Comparison of ENCODE assay signal across 23 mouse cellular contexts in genomic region chr16:20196962-20197361, GRCm38 (mm10). TPM values are rescaled to one million over a fixed set of nuclear protein-coding genes. Genes with fewer than 3 reads are reported as not detected.
DNase-seq lines count a peak whose midpoint lies in the region; ATAC-seq and TF ChIP-seq lines count a peak whose summit lies in the region.
"Had no signal": no experiment of that assay in that cellular context is flagged by ENCODE, and none has a peak within 500 bp of the region (broad histone marks: within the 10 kb centered on the region; RNA-seq: fewer than 3 reads in every experiment).

No protein-coding gene starts in this region.

- no peak for TF ChIP-seq CTCF in liver, embryonic 14.5 days (IDR thresholded peaks at IDR 0.05; ENCODE audit: low read depth)

- H3K9ac ChIP-seq in liver, embryonic 14.5 days (replicated peaks), result no peak overlapping the region
- H3K9ac ChIP-seq: embryonic facial prominence, embryonic 15.5 days; forebrain, embryonic 15.5 days; heart, embryonic 12.5 days; hindbrain, embryonic 14.5 days had no signal

- H3K36me3 ChIP-seq in liver, embryonic 14.5 days (replicated peaks; ENCODE audit: control insufficient read depth, insufficient read depth, low read depth), result peaks cover 2% of the 10 kb centered on the region

- no peaks in the 10 kb centered on the region for H3K9me3 ChIP-seq in liver, embryonic 14.5 days (ENCODE audit: control insufficient read depth, low read length)
- H3K9me3 ChIP-seq: forebrain, embryonic 15.5 days; heart, embryonic 12.5 days; hindbrain, embryonic 10.5 days had no signal

- H3K4me2 ChIP-seq in liver, embryonic 14.5 days (ENCODE audit: low read depth), result no peak overlapping the region
- H3K4me2 ChIP-seq: embryonic facial prominence, embryonic 15.5 days; forebrain, embryonic 15.5 days; heart, embryonic 12.5 days; hindbrain, embryonic 14.5 days had no signal

- intact Hi-C loops in left cerebral cortex, postnatal 14 days (cut with DNase I), result no loop called here

- no peak overlapping the region for H3K27ac ChIP-seq in liver, embryonic 14.5 days
- H3K27ac ChIP-seq: embryonic facial prominence, embryonic 15.5 days; forebrain, embryonic 15.5 days; hindbrain, embryonic 10.5 days; hindbrain, embryonic 14.5 days had no signal

- 81% methylated on average over 5 of the region's 5 CpGs for WGBS in liver, embryonic 14.5 days (ENCODE audit: insufficient replicate concordance)

- H3K27me3 ChIP-seq in liver, embryonic 14.5 days (ENCODE audit: control insufficient read depth, insufficient read depth, low read length), result no peaks in the 10 kb centered on the region
- H3K27me3 ChIP-seq: embryonic facial prominence, embryonic 15.5 days; forebrain, embryonic 15.5 days; heart, embryonic 12.5 days; Patski had no signal

- no peak for TF ChIP-seq EP300 in liver, embryonic 14.5 days (IDR thresholded peaks at IDR 0.05; ENCODE audit: low read depth)

- DNase-seq in right cerebral cortex, adult 18-20 months, result peak; percentile 45
- no peak for DNase-seq in right cerebral cortex, postnatal 25 days
- DNase-seq in brain, adult 2 months (ENCODE audit: low read depth, low spot score), result peak; percentile 67
- DNase-seq in liver, embryonic 14.5 days (ENCODE audit: low read depth in 3 of 3, low spot score in 3 of 3), result peak in 1 of 3 experiments; percentile 7
- no peak for DNase-seq in layer of hippocampus, postnatal 36 days
- no peak for DNase-seq in spleen, postnatal 14 days (ENCODE audit: low spot score in 2 of 2)
- no peak for DNase-seq in left cerebral cortex, postnatal 14 days (ENCODE audit: low spot score in 2 of 2)
- DNase-seq: adrenal gland, adult 2 months; adrenal gland, postnatal 25 days; B cell, adult 2 months; cerebellum, adult 11 months; cerebellum, adult 8-10 months; cerebellum, postnatal 14 days; embryo, embryonic 11 days; gastrocnemius, postnatal 14 days had no signal

- no peak overlapping the region for H3K4me3 ChIP-seq in liver, embryonic 14.5 days (ENCODE audit: insufficient read depth in 1 of 2, low read depth in 2 of 2, low read length in 2 of 2)
- H3K4me3 ChIP-seq: embryonic facial prominence, embryonic 15.5 days; forebrain, embryonic 15.5 days; heart, embryonic 12.5 days; hindbrain, embryonic 10.5 days had no signal

- peak; percentile 62; the same call in 1 of the 2 replicates for ATAC-seq in liver, embryonic 14.5 days (ENCODE audit: insufficient read depth)
- ATAC-seq: CD4-positive, CD25-positive, alpha-beta regulatory T cell, adult 4 months; forebrain, embryonic 15.5 days; Patski had no signal

- H3K4me1 ChIP-seq in liver, embryonic 14.5 days (replicated peaks; ENCODE audit: control insufficient read depth in 2 of 2, insufficient read depth in 2 of 2, low read length in 1 of 2), result no peaks in the 10 kb centered on the region; a peak in 1 of 4 replicates
- H3K4me1 ChIP-seq: embryonic facial prominence, embryonic 15.5 days; forebrain, embryonic 15.5 days; heart, embryonic 12.5 days; hindbrain, embryonic 10.5 days had no signal

RNA-seq across cellular contexts. Expression of gene Map6d1, which starts 44.2 kb away (rescaled TPM):
- 0.02 TPM in 2 replicates for polyA plus RNA-seq in liver, embryonic 14.5 days (2012; rRNA removed)
- not detected in 2 replicates for polyA plus RNA-seq in liver, embryonic 14.5 days (2014; fragmentation: Nextera tagmentation; extraction: Ambion mirVana)
- total RNA-seq in layer of hippocampus, postnatal 36 days (2021), result 10 to 100 TPM; 37.7 to 41.2 TPM
- 10 to 100 TPM; 43.6 to 47.6 TPM for total RNA-seq in left cerebral cortex, postnatal 14 days (2021)
- total RNA-seq: common myeloid progenitor, adult 5-6 weeks had no signal

RNA-seq across cellular contexts. Expression of gene Yeats2, which starts 56.1 kb away (rescaled TPM):
- polyA plus RNA-seq in liver, embryonic 14.5 days (2012; rRNA removed), result 6.1 and 7.6 TPM in 2 replicates
- polyA plus RNA-seq in liver, embryonic 14.5 days (2014; fragmentation: Nextera tagmentation; extraction: Ambion mirVana), result 3.0 and 4.5 TPM in 2 replicates
- total RNA-seq in layer of hippocampus, postnatal 36 days (2021), result 10 to 100 TPM; 36.4 to 45.5 TPM
- total RNA-seq in left cerebral cortex, postnatal 14 days (2021), result 10 to 100 TPM; 36.3 to 39.0 TPM

Comparison
In these comparisons a context has a peak if more than half of its experiments do, and no peak if none do; other contexts are left out.
1. DNase-seq: peak in right cerebral cortex, adult 18-20 months (single experiment) and brain, adult 2 months (single experiment); none in right cerebral cortex, postnatal 25 days (single experiment), layer of hippocampus, postnatal 36 days (0 of 2), spleen, postnatal 14 days (0 of 2) and left cerebral cortex, postnatal 14 days (0 of 2).